Mouse (Mus musculus): ENCODE data around the gene Olfr1443.

GRCm38 (mm10) chr19:12708986-12709385, 31.1 kb downstream of the Olfr1443 start:
- TF ChIP-seq CTCF (IDR thresholded peaks at IDR 0.05; ENCODE audit: extremely low read depth, insufficient read depth, insufficient read length, insufficient replicate concordance): no peak
- no peak for TF ChIP-seq POLR2A (IDR thresholded peaks at IDR 0.05; ENCODE audit: low read depth, low read length)

Measured in spleen, adult 2 months (tissue).